Mouse (Mus musculus) frontal cortex, adult (tissue): ENCODE measurements around the gene Fbxl7.
A peak's percentile ranks its signal among the peaks of the same experiment; 100 is the strongest.

Experiments
- ATAC-seq: cut with Nextera tagmentation; 2 replicates; pipeline ENCODE4 v1.9.2; 2017; ENCODE audit warnings: mild to moderate bottlenecking, moderate library complexity, mixed read lengths; ENCODE audit not compliant: low TSS enrichment

Fbxl7 gene

DNA sequence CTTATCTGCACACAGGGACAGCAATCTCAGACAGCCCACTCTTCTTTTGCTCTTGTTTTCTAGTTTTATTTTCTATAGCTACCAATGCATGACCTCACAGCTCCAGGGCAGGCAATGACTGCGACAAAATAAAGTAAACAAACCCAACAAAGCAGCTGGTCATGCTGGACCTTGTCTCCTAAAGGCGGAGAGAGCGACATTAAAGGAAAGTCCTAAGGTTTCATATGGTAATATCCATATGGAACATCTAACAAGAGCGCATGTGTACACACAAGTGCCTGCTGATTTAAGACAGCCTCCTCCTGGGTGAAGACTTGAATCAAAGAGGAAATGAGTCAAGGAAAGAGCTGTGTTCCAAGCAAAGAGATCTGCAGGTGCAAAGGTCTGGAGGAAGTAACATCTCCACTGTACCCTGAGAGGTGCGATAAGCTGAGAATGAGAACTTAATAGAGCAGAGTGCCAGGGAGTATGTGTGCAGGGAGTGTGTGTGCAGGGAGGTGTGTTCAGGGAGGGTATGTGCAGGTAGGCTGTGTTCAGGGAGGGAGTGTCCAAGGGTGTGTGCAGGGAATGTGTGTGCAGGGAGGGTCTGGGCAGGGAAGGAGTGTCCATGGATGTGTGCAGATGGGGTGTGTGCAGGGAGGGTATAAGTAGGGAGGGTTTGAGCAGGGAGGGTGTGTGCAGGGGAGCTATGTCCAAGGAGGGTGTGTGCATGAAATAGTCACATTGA is 193.3 kb downstream of the Fbxl7 start:
- ATAC-seq: no peak

DNA sequence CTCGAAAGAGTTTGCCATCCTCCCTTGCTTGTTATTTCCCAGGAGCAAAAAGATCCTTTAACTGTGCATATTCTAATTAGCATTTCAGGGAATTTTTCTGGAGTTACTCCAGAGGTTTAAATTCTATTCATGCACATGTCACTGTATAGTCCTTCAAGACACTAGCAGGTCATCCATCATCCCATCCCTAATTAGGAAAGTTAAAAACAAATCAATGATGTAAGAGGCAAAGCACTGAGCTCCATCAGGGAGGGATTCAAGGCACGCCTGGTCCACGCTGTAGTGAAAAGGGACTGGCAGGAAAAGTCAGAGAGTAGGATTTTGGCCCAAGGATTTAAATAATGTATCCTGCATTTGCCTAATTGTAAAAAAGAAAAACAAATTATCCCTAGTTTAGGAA is 202.3 kb downstream of the Fbxl7 start:
- no peak for ATAC-seq

DNA sequence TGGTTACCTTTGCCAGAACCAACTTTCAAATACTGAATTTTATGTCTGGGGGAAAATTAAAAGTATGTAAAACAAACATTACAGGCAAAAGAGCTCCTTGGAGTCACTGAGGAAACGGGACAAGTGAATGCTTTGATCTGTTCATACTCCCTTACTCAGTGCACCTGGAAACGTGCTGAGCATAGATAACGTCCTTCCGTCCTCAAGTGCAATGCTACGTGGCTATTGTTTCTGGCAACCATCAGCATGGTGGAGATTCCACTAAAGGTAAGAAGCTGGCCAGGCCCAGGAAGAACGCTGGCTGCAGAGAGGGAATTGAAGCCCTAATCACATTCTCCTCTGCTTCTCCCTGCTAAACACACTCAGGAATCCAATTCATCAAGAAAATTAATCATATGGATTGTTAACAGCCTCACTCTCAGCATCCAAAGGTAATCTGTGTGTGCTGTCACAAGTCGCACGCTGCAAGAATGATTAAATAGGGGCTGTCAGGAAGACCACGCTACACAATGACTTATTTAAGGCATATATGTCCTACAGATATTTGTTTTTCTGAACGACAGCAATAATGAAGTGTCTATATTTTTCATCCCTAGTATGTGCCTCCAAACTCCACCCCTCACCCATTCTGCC is 206.8 kb downstream of the Fbxl7 start:
- no peak for ATAC-seq

- no peak for ATAC-seq
Observed at GRCm38 (mm10) chr15:26687729-26688128, 207.7 kb downstream of the Fbxl7 start.

- ATAC-seq: peak; percentile 92
Observed at GRCm38 (mm10) chr15:26682279-26682678, 213.1 kb downstream of the Fbxl7 start.

DNA sequence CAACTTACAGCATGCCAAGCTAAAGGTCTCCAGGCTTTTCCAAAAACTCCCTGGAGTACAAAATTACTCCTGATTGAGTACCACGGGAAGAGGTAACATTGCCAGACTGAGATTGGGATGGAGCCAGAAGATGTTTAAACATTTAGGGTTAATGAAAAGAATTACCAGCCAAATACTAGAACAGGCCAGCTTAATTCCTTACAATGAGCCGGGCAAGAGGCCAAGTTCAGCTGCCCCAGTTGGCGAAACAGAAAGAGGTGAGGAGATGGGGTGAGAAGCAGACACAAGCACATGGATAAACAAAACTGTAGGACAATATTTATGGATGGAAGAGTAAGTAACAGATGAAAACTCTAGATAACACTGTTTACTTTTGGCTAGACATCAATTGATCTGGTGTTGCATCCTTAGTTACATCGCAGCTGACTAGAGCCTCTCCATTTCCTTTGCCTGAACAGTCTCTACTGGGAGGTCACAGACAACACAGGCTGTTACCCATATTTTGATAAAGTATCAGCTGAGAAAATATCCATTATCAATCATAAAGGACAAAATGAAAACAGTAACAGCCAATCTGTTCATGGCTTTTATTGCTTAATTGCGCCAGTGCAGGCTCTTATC is 222.0 kb downstream of the Fbxl7 start:
- ATAC-seq: no peak

DNA sequence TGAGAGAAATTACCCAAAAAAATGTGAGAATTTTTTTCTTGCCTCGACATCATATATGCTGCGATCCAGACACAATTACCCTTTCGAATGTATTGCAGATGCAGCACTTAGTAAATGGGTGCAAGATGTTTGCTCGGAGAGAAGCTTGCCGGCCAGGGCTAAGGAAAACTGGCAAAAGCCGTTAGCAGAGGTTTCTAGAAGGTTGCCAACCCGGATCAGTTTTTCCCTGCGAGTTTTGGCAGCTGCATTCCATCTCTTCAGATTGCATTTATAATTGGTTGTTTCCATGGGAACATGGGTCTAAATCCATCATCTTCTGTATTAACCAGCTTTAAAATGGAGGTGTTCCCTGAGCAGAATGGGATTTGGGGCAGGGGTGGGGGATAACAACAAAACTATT is 240.4 kb downstream of the Fbxl7 start:
- no peak for ATAC-seq

DNA sequence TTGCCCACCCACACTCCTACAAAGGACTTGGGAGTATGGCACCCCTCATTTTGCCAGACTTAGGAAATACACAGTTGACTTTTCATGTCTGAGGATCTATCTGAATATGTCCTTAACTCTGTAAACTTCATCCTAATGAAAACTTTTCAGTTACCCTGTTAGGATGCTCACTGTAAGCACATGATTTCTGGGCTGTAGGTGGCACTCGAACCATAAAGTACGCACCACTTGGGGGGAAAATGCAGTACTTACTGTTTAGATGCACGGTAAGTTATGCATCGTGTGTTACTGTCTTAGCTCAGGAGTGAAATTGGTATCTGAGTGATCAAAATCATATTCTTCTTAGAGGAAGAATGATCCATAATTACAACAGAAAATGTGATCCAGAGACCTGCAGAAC is 252.8 kb downstream of the Fbxl7 start:
- peak; percentile 67; the same call in 1 of the 2 replicates for ATAC-seq

DNA sequence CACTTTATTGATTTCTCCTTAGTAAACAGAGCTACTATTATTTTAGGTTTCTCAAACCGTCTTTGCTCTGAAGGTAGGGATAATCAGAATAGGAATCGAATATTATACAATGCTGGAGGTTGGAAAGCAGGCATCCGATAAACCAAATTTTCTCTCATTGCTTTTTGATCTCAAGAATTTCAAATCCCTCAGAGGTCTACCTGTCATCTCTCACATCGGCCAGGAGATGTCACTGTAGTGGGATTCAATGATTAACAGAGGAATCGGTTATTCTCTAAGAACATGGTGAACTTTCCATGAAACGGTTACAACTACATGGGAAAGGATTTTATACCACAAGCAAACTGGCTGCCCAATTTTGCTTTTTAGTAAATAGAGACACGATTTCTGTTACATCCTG is 255.7 kb downstream of the Fbxl7 start:
- peak; percentile 81 for ATAC-seq

- ATAC-seq: no peak
Observed at GRCm38 (mm10) chr15:26635591-26635990, 259.8 kb downstream of the Fbxl7 start.

DNA sequence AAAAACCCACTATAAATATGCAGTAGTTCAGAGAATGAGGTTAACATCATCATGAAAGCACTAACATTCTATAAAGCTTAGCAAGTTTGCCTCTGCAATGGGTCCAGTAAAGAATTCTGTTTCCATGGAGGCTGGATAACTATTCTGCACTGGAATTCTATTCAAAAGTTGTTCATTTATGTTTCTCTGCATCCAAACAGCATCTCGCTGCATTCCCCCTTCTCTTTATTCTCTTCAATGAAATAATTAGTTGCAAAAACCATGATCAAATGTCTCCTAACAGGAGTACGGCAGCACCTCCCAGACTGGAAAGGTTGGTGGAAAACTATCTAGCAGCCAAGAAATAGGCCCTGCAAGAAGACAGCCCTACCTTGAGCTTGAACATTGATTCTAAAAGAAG is 267.2 kb downstream of the Fbxl7 start:
- no peak for ATAC-seq

DNA sequence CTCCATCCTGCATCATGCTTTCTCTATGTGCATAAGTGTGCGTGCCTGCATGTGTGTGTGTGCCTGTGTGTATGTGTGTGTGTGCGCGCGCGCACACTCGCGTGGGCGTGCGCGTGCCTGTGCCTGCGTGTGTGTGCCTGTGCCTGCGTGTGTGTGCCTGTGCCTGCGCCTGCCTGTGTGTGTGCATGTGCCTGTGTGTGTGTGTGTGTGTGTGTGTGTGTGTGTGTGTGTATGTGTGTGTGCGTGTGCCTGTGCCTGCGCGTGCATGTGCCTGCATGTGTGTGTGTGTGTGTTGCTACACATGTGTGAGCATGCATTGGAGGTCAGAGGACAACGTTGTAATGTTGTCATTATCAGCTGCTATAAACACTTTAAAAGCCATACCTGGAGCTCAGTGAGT is 272.1 kb downstream of the Fbxl7 start:
- no peak for ATAC-seq

DNA sequence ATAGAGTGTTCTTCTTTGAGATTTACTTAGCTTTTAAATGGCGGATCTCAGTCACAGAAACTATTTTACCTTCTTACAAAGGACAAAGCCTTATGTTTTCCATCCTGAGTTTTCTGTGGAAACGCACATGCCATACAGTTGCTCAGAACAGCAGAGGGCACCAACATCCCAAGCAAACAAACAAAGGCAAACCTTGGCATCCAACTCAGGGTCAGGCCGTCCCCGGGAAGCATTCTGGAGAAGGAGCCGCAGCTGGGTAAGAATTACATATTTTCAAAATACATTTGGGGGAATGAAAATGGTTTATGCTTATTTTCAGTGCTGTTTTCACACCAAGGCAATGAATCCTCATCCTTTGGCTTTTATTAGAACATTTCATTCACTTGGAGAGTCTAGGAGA is 275.1 kb downstream of the Fbxl7 start:
- ATAC-seq: peak; percentile 80

DNA sequence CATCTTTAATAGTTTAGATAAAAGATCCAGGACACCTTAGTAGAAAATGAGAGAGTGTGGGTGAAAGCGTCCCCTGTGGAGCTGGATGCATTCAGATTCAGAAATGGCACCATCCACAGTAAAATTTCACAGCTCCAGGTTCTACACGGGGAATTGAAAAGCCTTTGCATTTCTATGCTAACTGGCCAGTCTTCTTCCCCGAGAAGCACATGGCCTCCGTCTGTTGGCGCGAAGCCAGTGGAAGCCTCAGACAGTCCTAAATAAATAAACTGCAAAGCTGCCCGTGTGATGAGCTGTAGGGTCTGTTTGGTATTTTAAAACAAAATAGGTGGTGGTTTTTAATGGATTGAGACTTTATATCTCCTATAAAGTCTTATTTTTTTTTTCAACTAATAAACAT is 276.2 kb downstream of the Fbxl7 start:
- ATAC-seq: no peak

DNA sequence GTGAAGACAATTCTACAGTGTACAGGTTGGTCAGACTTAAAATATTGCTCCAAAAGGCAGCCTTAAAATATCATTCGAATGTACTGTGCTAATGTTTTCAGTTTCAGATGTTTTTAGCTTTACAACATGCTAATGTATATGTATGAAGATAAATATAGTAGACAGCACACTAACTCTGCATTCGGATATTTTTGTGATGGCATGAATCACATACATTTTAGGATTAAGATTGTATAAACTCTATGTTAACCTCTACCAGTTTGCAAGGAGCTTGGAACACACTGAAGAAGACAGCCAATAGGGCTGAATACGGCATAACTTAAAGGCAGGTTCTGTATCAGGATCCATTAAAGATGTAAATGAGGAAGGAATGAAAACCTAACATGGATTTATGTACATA is 299.1 kb downstream of the Fbxl7 start:
- peak; percentile 98 for ATAC-seq

DNA sequence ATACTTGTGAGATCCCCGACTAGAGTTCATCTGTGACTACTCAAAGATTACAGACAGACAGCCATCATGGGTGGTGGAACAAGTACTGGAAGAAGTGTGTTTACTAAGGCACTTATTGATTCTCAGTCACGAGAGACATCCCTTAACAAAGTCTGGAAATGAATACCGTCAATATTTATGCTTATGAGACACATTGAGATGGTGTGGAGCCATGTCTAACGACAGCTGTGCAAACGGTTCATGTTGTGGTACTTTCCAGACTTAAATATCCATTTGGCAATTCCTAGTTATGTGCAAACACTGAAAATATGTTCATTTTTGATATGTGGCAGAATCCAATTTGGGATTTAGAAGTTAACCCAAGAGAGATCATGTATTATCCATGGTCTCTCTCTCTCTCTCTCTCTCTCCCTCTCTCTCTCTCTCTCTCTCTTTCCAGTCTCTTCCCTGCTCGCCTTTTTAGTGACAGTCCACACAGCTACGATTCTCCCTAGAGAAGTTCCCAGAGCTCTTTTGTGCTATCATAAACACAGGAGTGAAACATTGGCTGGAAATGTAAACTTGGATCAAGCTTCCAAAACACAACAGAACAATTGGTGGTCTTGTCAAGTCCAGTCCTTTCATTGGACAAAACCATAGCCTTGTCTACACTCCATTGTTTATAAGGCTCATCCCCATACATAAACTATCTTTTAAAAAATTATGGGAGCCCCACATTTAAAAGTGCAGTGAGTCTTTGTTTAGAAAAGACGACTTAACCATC is 315.3 kb downstream of the Fbxl7 start:
- ATAC-seq: no peak

GRCm38 (mm10) chr15:26578500-26578899 is 316.9 kb downstream of the Fbxl7 start:
- ATAC-seq: no peak

- ATAC-seq: no peak
Observed at GRCm38 (mm10) chr15:26566076-26566475, 329.3 kb downstream of the Fbxl7 start.

GRCm38 (mm10) chr15:26553620-26554019 is 341.8 kb downstream of the Fbxl7 start:
- ATAC-seq: no peak

DNA sequence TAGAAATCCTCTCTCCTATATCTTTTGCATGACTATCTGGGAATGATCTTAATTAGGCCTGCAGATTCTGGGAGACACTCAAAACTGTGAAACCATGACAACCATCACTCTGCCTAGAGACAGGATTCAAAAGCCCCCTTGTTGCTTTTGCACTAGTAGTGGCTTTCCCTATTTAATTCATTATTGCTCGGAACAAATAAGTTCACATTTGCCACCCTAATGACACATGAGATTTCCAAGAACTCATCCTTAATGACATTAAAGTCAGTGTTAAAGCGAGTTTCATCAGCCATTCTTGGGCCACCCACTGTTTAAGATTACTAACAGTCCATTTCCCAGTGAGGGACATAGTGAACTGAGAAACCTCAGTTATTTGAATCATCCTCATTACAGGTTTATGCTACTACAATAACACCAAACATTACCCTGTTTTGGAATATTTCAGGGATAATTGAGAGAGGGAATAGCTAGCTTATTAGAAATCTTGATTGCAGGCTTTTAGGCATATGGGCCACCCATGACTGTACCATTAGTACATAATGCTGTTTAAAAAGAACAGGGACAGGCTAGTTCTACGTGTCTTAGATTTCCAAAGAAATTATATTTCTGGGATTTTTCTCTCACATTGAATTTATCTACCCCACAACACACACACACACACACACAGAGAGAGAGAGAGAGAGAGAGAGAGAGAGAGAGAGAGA is 361.2 kb downstream of the Fbxl7 start:
- no peak for ATAC-seq

- ATAC-seq: no peak
Observed at GRCm38 (mm10) chr15:26519220-26519631, 376.2 kb downstream of the Fbxl7 start.

- no peak for ATAC-seq
Observed at GRCm38 (mm10) chr15:26501024-26501423, 394.4 kb downstream of the Fbxl7 start.
